Mouse (Mus musculus) WW6 (cell line): ENCODE results near the gene Tmco4.

ENCODE experiments used
- DNase-seq: peaks from one replicate; pipeline ENCODE4 v3.0.0-alpha.2; 2013; ENCODE audit warnings: low read depth, low spot score

The Tmco4 gene

GRCm38 (mm10) chr4:138972827-138973718, at the start of gene Tmco4:
Gene Tmco4, plus strand, starts transcription at chr4:138972888.
- DNase-seq: peak; percentile 53

GRCm38 (mm10) chr4:138925561-138925960, 47.1 kb upstream of the Tmco4 start:
- DNase-seq: no peak

- no peak for DNase-seq
Observed at GRCm38 (mm10) chr4:138933862-138934261, 38.8 kb upstream of the Tmco4 start.

- DNase-seq: no peak
Observed at GRCm38 (mm10) chr4:138934456-138935145, 38.1 kb upstream of the Tmco4 start.

- no peak for DNase-seq
Observed at GRCm38 (mm10) chr4:138938495-138939269, 34.0 kb upstream of the Tmco4 start.

GRCm38 (mm10) chr4:138939481-138939880, 33.2 kb upstream of the Tmco4 start:
- DNase-seq: no peak

GRCm38 (mm10) chr4:138941401-138941800, 31.3 kb upstream of the Tmco4 start:
- DNase-seq: no peak

GRCm38 (mm10) chr4:138941966-138942365, 30.7 kb upstream of the Tmco4 start:
- DNase-seq: no peak

- peak; percentile 72 for DNase-seq
Observed at GRCm38 (mm10) chr4:138943730-138944129, 29.0 kb upstream of the Tmco4 start.

- no peak for DNase-seq
Observed at GRCm38 (mm10) chr4:138948257-138948656, 24.4 kb upstream of the Tmco4 start.

GRCm38 (mm10) chr4:138958612-138959011, 14.1 kb upstream of the Tmco4 start:
- DNase-seq: no peak

- no peak for DNase-seq
Observed at GRCm38 (mm10) chr4:138959120-138959519, 13.6 kb upstream of the Tmco4 start.

- no peak for DNase-seq
Observed at GRCm38 (mm10) chr4:138959926-138960325, 12.8 kb upstream of the Tmco4 start.

- no peak for DNase-seq
Observed at GRCm38 (mm10) chr4:138962719-138963118, 10.0 kb upstream of the Tmco4 start.

- DNase-seq: no peak
Observed at GRCm38 (mm10) chr4:138965871-138966270, 6.8 kb upstream of the Tmco4 start.

- no peak for DNase-seq
Observed at GRCm38 (mm10) chr4:138966866-138967265, 5.8 kb upstream of the Tmco4 start, which contains the start of gene Rnf186. Gene Rnf186, plus strand, starts transcription at chr4:138967112.

GRCm38 (mm10) chr4:138967485-138967884, 5.2 kb upstream of the Tmco4 start:
- no peak for DNase-seq

GRCm38 (mm10) chr4:138968772-138969556, 3.7 kb upstream of the Tmco4 start:
- DNase-seq: no peak

- no peak for DNase-seq
Observed at GRCm38 (mm10) chr4:138969736-138970135, 3.0 kb upstream of the Tmco4 start.

GRCm38 (mm10) chr4:138971371-138971770, 1.3 kb upstream of the Tmco4 start:
- DNase-seq: no peak
